Mouse (Mus musculus) NIH3T3 (cell line): ENCODE measurements around the gene Shc1.

Experiments
- DNase-seq: peaks from one replicate; pipeline ENCODE4 v3.0.0-alpha.2; 2012; ENCODE audit warnings: low read depth

Shc1 gene

DNA sequence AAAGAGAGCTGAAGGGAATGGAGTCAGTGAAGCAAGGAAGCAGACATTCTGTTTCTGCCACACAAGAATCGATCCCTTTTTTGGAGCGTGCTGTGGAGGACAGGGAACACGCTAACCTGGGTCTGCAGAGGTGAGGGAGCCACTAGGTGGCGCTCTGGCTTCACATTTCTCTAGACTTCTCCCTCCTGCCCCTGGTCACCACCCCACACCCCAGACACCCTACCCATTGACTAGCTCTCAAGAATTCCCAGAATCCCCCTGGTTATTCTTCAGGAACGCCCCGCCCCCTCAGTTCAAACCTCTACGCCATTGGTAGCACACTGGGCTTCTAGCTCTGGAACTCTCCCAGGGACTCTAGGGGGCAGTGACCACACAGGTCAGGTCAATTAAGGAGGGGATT is 31.3 kb downstream of the Shc1 start:
- DNase-seq, result peak; percentile 84

DNA sequence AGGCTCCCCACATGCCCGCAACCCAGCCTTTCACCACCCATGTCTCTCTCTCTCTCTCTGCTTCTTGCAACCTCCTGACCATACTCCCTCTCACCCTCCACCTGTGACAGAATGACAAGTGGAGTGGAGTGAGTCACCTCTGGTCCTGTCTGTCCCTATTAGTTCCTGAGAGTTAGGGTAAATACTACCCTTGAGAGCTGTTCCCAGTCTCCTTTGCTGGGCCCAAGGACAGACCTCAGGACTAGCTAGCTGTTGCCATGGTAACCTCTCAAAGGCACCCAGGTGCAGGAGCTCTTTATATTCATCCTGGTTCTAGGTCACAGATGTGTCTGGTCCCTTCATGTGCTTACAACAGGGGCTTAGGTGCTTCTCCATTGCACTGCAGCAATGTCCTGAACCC is 33.7 kb downstream of the Shc1 start:
- no peak for DNase-seq

DNA sequence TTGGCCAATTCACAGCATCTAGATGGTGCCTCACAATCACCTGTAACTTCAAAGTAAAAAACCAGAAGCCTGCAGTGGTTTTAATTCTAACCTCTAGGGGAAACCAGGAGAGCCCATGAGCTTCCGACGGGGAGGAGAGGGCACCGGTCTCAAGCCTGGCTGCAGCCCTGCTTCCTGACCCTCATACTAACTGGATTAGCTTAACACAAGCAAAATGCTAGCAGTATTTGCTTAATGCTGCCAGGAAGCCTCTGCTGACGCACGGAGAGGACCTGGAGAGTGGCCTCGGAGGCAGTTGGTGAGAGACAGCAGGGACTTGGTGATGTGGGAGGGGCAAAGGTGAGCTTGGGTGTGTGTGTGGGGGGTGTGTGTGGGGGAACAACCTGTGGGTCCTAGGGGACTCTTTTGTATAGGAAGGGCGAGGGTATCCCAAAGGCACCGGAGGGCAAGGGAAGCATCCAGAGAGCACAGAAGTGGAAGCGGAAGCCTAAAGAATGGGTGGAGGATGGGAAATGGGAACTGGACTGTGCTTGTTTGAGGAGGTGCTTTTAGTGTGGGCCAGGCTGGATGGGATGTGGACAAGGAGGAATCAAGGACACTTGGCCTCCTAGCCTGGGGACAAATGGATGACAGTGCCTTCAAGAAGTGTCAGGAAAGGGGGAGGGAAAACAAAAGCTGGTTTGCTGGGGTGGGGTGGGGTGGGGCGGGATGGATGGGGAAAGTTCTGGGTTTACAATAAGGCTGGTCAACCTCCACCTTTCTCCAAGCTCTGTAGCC is 36.3 kb downstream of the Shc1 start, which contains the start of gene Pmvk:
Gene Pmvk, plus strand, starts transcription at position 141 of the 777 bp plus-strand sequence.
- no peak for DNase-seq

GRCm38 (mm10) chr3:89455786-89456285 is 37.6 kb downstream of the Shc1 start:
- peak; percentile 36 for DNase-seq

DNA sequence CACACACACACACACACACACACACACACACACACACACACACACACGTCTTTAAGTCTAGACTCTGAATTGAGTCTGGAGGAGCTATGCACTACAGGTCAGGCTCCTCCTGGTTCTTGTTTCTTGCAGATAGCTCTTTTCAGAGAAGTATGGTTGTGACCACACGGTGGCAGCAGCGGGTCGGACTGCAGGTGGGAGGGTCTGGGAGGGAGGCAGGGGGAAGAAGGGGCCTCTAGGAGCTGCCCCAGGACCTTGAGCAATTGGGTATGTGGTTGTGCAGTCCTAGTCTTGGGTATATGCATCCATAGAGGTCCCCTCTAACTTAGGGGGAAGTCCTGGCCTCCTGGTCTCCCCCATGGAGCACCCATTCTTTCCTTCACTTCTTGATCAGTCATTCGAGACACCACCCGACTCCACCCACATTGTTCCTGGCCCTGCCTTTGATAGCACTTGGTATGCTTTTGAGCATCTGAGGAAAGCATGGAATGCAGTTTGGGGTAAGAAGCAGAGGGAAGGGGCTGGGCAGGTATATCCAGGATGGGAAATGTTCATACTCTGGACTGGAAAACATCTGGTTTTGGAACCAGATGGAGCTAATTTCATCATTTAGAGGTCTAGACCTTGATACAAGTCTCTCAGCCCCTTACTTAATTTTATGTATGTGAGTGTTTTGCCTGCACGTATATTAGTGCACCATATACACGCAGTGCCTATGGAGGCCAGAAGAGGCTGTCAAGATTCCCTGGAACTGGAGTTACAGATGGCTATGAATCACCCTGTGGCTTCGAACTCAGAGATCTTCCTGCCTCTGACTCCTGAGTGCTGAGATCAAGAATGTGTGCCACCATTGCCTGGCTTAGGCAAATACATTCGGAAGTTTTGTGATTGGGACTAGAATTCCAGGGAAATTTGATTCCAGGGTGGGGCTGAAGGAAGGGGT is 38.8 kb downstream of the Shc1 start:
- peak; percentile 80 for DNase-seq

DNA sequence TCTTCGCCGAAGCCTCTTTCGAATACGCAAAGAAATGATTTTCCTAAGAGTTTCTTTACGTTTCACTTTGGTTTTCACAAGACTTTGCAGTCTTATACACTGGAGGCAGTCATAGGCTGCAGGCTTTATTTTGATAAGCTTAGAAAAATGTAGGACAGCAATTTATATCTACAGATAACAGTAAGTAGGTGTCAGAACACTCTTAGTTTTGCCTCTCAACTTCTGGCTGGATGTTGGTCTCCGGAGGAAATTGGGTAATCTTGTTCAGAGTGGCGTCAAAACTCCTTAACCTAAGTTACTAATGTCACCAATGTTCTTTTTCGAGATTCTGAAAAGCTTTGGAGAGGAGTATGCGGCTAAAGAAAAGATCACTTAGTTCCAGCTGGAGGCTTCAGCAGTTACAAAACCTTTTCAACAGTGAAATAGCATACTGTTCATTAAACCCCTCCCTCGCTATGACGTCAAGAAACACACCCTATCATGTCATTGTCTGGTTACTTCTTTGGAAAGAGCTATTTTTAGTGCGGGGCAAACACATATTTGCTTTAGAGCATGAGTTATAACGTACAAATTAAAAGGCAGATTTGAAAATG is 40.2 kb downstream of the Shc1 start:
- DNase-seq, result no peak

GRCm38 (mm10) chr3:89458965-89459807 is 40.9 kb downstream of the Shc1 start:
- DNase-seq, result peak; percentile 97

DNA sequence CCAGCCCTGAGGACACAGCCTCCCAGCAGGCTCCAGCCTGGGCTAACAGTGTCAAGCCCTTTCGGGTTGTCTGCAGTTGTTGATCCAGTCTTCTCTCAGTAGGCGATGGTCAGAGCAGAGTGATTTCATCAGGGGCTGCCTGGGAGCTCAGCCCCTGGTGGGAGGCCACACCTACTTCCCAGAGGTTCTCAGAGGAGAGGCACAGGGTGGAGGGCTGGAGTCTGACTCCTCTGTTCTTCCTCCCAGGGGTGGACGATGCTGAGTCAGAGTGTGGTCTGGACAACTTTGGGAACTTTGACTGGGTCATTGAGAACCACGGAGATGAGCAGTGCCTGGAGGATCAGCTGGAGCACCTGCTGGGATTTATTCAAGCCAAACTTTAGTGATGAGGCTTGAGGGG is 50.0 kb downstream of the Shc1 start:
- peak; percentile 60 for DNase-seq

GRCm38 (mm10) chr3:89472280-89472679 is 54.0 kb downstream of the Shc1 start:
- no peak for DNase-seq

DNA sequence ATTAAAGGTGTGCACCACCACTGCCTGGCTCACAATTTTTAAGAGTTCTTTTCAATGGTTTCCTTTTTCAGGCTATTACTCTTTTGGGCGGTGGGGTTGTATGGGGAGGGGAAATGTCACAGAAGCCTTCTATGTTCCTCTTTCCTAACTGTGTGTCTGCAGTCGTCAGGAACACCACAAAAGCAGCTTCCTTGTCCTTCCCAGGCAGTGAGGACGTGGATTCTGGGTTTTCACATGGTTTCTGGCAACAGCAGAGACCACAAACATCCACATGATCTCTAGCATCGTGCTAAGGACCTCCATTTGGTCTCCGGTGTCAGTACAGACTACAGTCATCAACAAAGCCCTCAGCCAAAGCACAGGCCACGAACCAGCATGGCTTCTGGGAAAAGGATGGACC is 55.6 kb downstream of the Shc1 start:
- DNase-seq, result no peak

DNA sequence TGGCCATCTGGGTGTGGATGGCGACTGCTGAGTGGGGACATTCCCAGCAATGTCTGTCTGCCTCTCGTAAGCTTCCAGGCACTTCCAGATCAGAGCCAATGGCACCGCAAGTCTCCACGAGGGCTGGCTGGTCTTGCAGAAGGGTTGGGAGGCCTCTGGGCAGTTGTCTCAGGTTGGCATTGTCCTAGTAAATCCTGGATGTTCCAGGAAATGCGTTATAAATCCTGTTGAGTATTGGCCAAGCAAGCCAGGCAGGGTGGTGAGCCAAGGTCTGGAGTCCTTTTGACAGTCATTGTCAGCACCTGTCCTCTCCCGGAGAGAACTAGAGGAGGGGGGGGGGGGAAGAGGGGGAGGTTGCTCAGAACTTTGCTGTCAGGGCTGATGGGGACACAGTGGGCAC is 60.8 kb downstream of the Shc1 start:
- no peak for DNase-seq
